Mouse (Mus musculus): ENCODE results near the gene Gm595. TPM values are rescaled to one million over a fixed set of nuclear protein-coding genes. Genes with fewer than 3 reads are reported as not detected.

Gene Gm595
- total RNA-seq (2021) = not detected
- long read RNA-seq, experiment 1 = 0 reads
- long read RNA-seq, experiment 2 = 0 reads

GRCm38 (mm10) chrX:48877613-48878012 is at the start of gene Gm595:
TSS of gene Gm595 (minus strand) at chrX:48877713.
- no peak for DNase-seq

- DNase-seq = no peak
Measured at GRCm38 (mm10) chrX:48908421-48908820, 30.9 kb upstream of the Gm595 start.

GRCm38 (mm10) chrX:48903744-48904143 is 26.2 kb upstream of the Gm595 start:
- no peak for DNase-seq

- peak; percentile 39 for DNase-seq
Measured at GRCm38 (mm10) chrX:48899555-48899954, 22.0 kb upstream of the Gm595 start.

GRCm38 (mm10) chrX:48896803-48897202 is 19.3 kb upstream of the Gm595 start:
- no peak for DNase-seq

GRCm38 (mm10) chrX:48893946-48894345 is 16.4 kb upstream of the Gm595 start:
- DNase-seq = no peak

- DNase-seq = no peak
Measured at GRCm38 (mm10) chrX:48890259-48890658, 12.7 kb upstream of the Gm595 start.

GRCm38 (mm10) chrX:48884615-48885014 is 7.1 kb upstream of the Gm595 start:
- DNase-seq = no peak

Other genes with a start within 250 kb of the Gm595 start
- not detected for gene Gpr119, start 203.2 kb downstream of the Gm595 start, total RNA-seq (2021)
- 1 to 10 TPM; 4.2 to 4.5 TPM for gene Rbmx2, start 182.7 kb downstream of the Gm595 start, total RNA-seq (2021)